Mouse (Mus musculus) heart, postnatal 0 days (tissue): ENCODE measurements at regions not wholly inside any gene's neighbourhood (a gene's known extent, or its start where the extent isn't known, plus 50 kb on each side); places are given as distances from the start of the nearest gene placed in this dataset.

Experiments used
- CTCF ChIP-seq: IDR thresholded peaks from 2 replicates; pipeline ENCODE4 v1.5.1; 2016; ENCODE audit warnings: antibody characterized with exemption, control low read depth, low read depth
- EP300 ChIP-seq: IDR thresholded peaks from 2 replicates; pipeline ENCODE4 v1.6.1; 2016; ENCODE audit warnings: antibody characterized with exemption, low read depth

DNA sequence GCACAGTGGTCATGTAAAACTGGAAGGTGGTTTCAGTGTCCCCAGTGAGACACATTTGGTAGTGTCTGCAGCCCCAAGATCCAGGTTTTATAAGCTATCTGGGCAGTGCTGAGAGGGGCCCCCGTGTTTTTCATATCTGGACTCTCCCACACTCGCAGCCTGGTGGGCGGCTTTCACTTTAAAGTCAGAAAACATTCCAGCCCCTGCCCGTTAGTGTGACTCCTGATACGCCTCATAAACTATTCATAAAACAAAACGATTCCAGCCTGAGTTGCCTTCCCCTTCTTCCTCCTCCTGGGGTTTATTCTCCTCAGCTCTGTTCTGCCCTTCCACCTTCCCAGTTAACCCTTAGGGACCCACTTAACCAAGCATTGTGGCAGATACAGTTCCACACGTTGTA, 159.6 kb downstream of the Wnt5a start:
- no peak for TF ChIP-seq CTCF
- no peak for TF ChIP-seq EP300
